Mouse (Mus musculus) ES-E14 (cell line): ENCODE measurements around the gene Ptprn2. TPM values are rescaled to one million over a fixed set of nuclear protein-coding genes. Genes with fewer than 3 reads are reported as not detected.

ENCODE experiments used
- DNase-seq: peaks from one replicate; pipeline ENCODE4 v3.0.0-alpha.2; 2013; ENCODE audit warnings: low read depth, low spot score
- H3K27ac ChIP-seq: 2 replicates; pipeline ENCODE4 v1.5.1; 2012; ENCODE audit warnings: low read depth, mild to moderate bottlenecking, low read length, moderate library complexity, mixed read lengths; ENCODE audit not compliant: poor library complexity, insufficient read depth, severe bottlenecking
- H3K36me3 ChIP-seq: 2 replicates; pipeline ENCODE4 v1.6.1; 2012; ENCODE audit warnings: mild to moderate bottlenecking, low read length, moderate library complexity, mixed read lengths; ENCODE audit not compliant: control insufficient read depth, poor library complexity, insufficient read depth, severe bottlenecking
- H3K4me1 ChIP-seq, 2 experiments: fragments of 150-350 bp in 1 of 2; sonication (generic) in 1 of 2; 2 replicates each; pipeline ENCODE4 v1.6.1; 2012; ENCODE audit warnings: low read length in 2 of 2, mild to moderate bottlenecking in 1 of 2, mixed read lengths in 1 of 2; ENCODE audit not compliant: control insufficient read depth in 2 of 2, insufficient read depth in 2 of 2, poor library complexity in 1 of 2
- H3K4me3 ChIP-seq, 2 experiments: fragments of 150-350 bp in 1 of 2; sonication (generic) in 1 of 2; 2 replicates each; pipeline ENCODE4 v1.5.1; 2012; ENCODE audit warnings: low read length in 2 of 2, low read depth in 1 of 2, mild to moderate bottlenecking in 1 of 2, mixed read lengths in 1 of 2; ENCODE audit not compliant: insufficient read depth in 1 of 2, poor library complexity in 1 of 2, severe bottlenecking in 1 of 2
- H3K9ac ChIP-seq: 2 replicates; pipeline ENCODE4 v1.6.1; 2012; ENCODE audit warnings: low read depth, mild to moderate bottlenecking, low read length, mixed read lengths; ENCODE audit not compliant: poor library complexity, insufficient read depth, severe bottlenecking
- H3K9me3 ChIP-seq: fragments of 150-350 bp; sonication (generic); 2 replicates; pipeline ENCODE4 v1.6.1; 2012; ENCODE audit warnings: low read depth, mild to moderate bottlenecking, low read length; ENCODE audit not compliant: control insufficient read depth, insufficient read depth
- CHD2 ChIP-seq: IDR thresholded peaks from 2 replicates; pipeline ENCODE4 v1.6.1; 2014; ENCODE audit warnings: mild to moderate bottlenecking, low read depth, low read length, inconsistent platforms
- HCFC1 ChIP-seq: IDR thresholded peaks from 2 replicates; pipeline ENCODE4 v1.6.1; 2012; ENCODE audit warnings: low read length, inconsistent platforms, borderline replicate concordance; ENCODE audit not compliant: insufficient read depth
- MAFK ChIP-seq: IDR thresholded peaks from 2 replicates; pipeline ENCODE4 v1.6.1; 2014; ENCODE audit warnings: mild to moderate bottlenecking, low read depth, low read length, inconsistent platforms; ENCODE audit not compliant: insufficient read depth
- ZC3H11A ChIP-seq: IDR thresholded peaks from 2 replicates; pipeline ENCODE4 v1.6.1; 2012; ENCODE audit warnings: low read depth, mild to moderate bottlenecking, inconsistent platforms, low read length, borderline replicate concordance
- ZNF384 ChIP-seq: IDR thresholded peaks from 2 replicates; pipeline ENCODE4 v1.6.1; 2012; ENCODE audit warnings: low read depth, low read length, inconsistent platforms
- in situ Hi-C, 2 experiments: fragments of 600-800 bp; cut with MboI; formaldehyde crosslinking; loops; one replicate each; pipeline ENCODE4 v1.15.1; 2025; ENCODE audit warnings: low sequenced_read_pairs in 2 of 2, inconsistent platforms in 1 of 2; ENCODE audit not compliant: unreplicated experiment in 2 of 2
- total RNA-seq: library from RNA; depleted of rRNA; stranded (reverse); fragments of 300-350 nt; gene quantifications from 2 replicates; pipeline ENCODE4 v1.2.3, GENCODE M21; 2012

Ptprn2 gene
- total RNA-seq, 1 experiment = 0.40 TPM

DNA sequence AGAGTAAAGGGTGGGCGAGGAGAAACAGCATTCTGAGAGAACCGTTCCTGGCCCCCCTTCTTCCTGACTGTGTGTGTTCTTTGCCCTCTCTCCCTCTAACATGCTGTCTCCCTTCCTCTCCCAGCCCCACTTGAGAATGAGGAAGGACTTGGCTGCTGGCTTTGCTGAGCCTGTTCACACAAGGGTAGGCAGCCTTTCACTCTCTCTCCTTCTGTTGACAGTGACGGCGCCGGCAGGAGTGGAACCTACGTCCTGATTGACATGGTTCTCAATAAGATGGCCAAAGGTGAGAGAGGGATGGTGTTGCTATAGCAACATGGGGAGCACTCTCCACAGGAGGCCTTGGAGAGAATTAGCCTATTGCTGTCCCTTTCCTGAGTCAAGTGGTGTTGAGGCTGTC, 769.8 kb downstream of the Ptprn2 start:
- Histone ChIP-seq H3K4me1 (peaks cover 0 to 10% of the 10 kb centered on the region in 2 experiments; a peak in 1 of 4 replicates), H3K9ac (no peak overlapping the region), H3K36me3 (no peaks in the 10 kb centered on the region), H3K4me3 (no peak overlapping the region), H3K27ac (no peak overlapping the region), H3K9me3 (no peaks in the 10 kb centered on the region)
- in situ Hi-C loops = no loop called here
- no peak for DNase-seq
- TF ChIP-seq CHD2 = no peak
- no peak for TF ChIP-seq ZC3H11A
- no peak for TF ChIP-seq MAFK
- no peak for TF ChIP-seq ZNF384
- no peak for TF ChIP-seq HCFC1

DNA sequence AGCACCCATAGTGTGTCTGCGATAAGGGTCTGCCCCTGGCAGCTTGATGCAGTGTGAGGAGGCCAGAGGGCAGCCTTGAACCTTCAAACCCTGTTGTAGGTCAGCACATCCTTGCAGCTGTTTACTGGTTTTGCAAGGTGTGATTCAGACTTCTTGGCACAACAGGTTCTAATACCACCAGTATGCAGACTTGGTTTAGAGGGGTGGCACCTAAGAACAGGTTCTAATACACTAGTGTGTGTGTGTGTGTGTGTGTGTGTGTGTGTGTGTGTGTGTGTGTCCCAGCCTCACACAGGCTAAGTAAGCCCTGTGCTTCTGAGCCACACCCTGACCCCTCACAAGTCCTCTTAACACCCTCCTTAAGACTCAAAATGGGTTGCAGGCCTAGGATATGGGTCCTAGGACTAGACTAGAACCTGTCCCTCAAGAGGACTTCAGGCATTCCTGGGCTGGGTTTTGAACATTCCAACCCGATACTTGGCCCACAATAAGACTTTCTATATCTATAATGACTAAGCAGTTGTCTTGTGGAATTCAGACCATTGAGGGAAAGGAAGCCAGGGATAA, 770.3 kb downstream of the Ptprn2 start:
- Histone ChIP-seq H3K4me1 (peaks cover 0 to 12% of the 10 kb centered on the region in 2 experiments; a peak in 1 of 4 replicates), H3K9ac (no peak overlapping the region), H3K36me3 (no peaks in the 10 kb centered on the region), H3K27ac (no peak overlapping the region), H3K9me3 (no peaks in the 10 kb centered on the region), H3K4me3 (no peak overlapping the region)
- no peak for TF ChIP-seq HCFC1
- TF ChIP-seq ZNF384 = no peak
- no peak for TF ChIP-seq ZC3H11A
- in situ Hi-C loops = no loop called here
- DNase-seq = no peak

DNA sequence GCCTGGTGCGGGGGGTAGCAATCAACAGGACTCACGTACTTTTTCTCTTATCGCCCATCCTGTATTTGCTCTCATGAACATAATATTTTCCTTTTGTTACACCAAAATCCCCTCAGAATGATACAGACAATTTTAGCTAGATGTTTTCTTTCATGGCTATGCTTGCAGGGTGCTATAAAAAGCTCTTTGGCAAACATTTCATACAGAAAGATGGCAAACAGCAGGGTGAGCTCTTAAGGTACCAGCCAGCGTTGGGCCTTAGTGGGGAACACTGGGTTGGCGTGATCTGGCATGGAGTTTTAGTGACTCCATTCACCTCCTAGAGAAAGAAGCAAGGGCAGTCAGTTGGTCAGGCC, 771.3 kb downstream of the Ptprn2 start:
- no peak for TF ChIP-seq ZC3H11A
- no peak for TF ChIP-seq HCFC1
- no peak for TF ChIP-seq ZNF384
- no peak for TF ChIP-seq CHD2
- TF ChIP-seq MAFK = no peak
- no peak for DNase-seq
- no peak overlapping the region for H3K9ac ChIP-seq
- H3K9me3 ChIP-seq = no peaks in the 10 kb centered on the region
- no peak overlapping the region for H3K4me3 ChIP-seq
- in situ Hi-C loops = no loop called here
- peaks cover 0 to 18% of the 10 kb centered on the region in 2 experiments; a peak in 2 of 4 replicates for H3K4me1 ChIP-seq
- no peak overlapping the region for H3K27ac ChIP-seq
- H3K36me3 ChIP-seq = no peaks in the 10 kb centered on the region

- Histone ChIP-seq H3K4me3 (peak overlapping the region; percentile 5 to 17; a peak in 2 of 4 replicates), H3K36me3 (no peaks in the 10 kb centered on the region), H3K9ac (no peak overlapping the region), H3K27ac (no peak overlapping the region), H3K4me1 (peaks cover 0 to 19% of the 10 kb centered on the region in 2 experiments; a peak in 2 of 4 replicates), H3K9me3 (no peaks in the 10 kb centered on the region)
- DNase-seq = no peak
- TF ChIP-seq ZNF384 (peak; percentile 90), CHD2 (no peak), MAFK (no peak), HCFC1 (no peak), ZC3H11A (no peak)
- in situ Hi-C loops = no loop called here
Measured at GRCm38 (mm10) chr12:117257205-117257920, 771.8 kb downstream of the Ptprn2 start.
